14 mouse cellular contexts compared by ENCODE assay signal in the genomic region with DNA sequence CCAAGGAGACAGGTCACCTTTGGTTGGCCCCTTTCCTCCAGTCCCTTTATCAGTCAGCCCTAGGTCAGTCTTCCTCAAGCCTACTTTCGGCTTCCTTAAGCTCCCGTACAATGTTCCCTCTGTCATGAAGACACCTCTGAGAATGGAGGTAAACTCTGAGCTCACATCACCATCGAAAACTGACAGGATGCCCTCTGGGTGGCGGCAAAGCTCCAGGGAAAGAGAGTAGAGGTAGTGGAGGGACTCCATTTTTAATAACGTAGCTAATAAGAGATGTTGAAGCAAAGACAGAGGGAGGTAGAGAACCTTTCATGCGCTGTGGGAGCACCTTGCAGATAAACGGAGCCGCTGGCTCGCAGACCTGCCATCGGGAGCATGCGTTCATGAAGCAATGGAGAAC. TPM values are rescaled to one million over a fixed set of nuclear protein-coding genes. Genes with fewer than 3 reads are reported as not detected.
DNase-seq lines count a peak whose midpoint lies in the region; ATAC-seq and TF ChIP-seq lines count a peak whose summit lies in the region.
"Had no signal": no experiment of that assay in that cellular context is flagged by ENCODE, and none has a peak within 500 bp of the region (broad histone marks: within the 10 kb centered on the region; RNA-seq: fewer than 3 reads in every experiment).

No protein-coding gene starts in this region.

- no peak for DNase-seq in kidney, postnatal 14 days
- DNase-seq in CH12.LX (ENCODE audit: extremely low read depth): no peak
- DNase-seq in left cerebral cortex, postnatal 25 days (ENCODE audit: low spot score in 2 of 2): no peak
- no peak for DNase-seq in layer of hippocampus, adult 18-20 months (ENCODE audit: low spot score in 2 of 2)
- DNase-seq: adrenal gland, adult 8-10 months; cerebellum, adult 9-10 months; spleen, adult 18-20 months had no signal

- no peaks in the 10 kb centered on the region for H3K4me1 ChIP-seq in kidney, embryonic 14.5 days (ENCODE audit: control insufficient read depth, insufficient read depth, low read length)
- peaks cover 1 to 13% of the 10 kb centered on the region in 2 experiments for H3K4me1 ChIP-seq in CH12.LX (ENCODE audit: control insufficient read depth in 1 of 2, insufficient read depth in 2 of 2)
- peaks cover 2% of the 10 kb centered on the region; the same call in 1 of the 2 replicates for H3K4me1 ChIP-seq in bone marrow, adult 2 months (ENCODE audit: control insufficient read depth, insufficient read depth, low read length)
- H3K4me1 ChIP-seq in liver, embryonic 12.5 days: peaks cover 36% of the 10 kb centered on the region
- H3K4me1 ChIP-seq: midbrain, embryonic 10.5 days had no signal

- in situ Hi-C loops in CH12.LX (cut with MboI; ENCODE audit: low pct_ligation_motif_present, low pct_unique_long_range_greater_than_20kb, low sequenced_read_pairs): no loop called here

- peak; percentile 54 for TF ChIP-seq RAD21 in CH12.LX (IDR thresholded peaks at IDR 0.05; ENCODE audit: low read depth, low read length)

- no peak for ATAC-seq in kidney, embryonic 14.5 days (ENCODE audit: low FRiP score, low TSS enrichment)
- ATAC-seq in liver, embryonic 12.5 days: no peak

- TF ChIP-seq POLR2A in CH12.LX (IDR thresholded peaks at IDR 0.05; ENCODE audit: low read depth, low read length): no peak
- TF ChIP-seq POLR2A in bone marrow, adult 2 months (IDR thresholded peaks at IDR 0.05; ENCODE audit: borderline replicate concordance, control insufficient read depth, low read depth, low read length): no peak

- H3K27me3 ChIP-seq in kidney, embryonic 14.5 days (ENCODE audit: control insufficient read depth, insufficient read depth, low read length): no peaks in the 10 kb centered on the region
- no peaks in the 10 kb centered on the region for H3K27me3 ChIP-seq in CH12.LX (replicated peaks)
- H3K27me3 ChIP-seq in liver, embryonic 12.5 days (replicated peaks): no peaks in the 10 kb centered on the region

- H3K27ac ChIP-seq in kidney, embryonic 14.5 days (ENCODE audit: low read depth, low read length): no peak overlapping the region
- no peak overlapping the region for H3K27ac ChIP-seq in CH12.LX (ENCODE audit: insufficient read depth, low read depth)
- no peak overlapping the region for H3K27ac ChIP-seq in bone marrow, adult 2 months (ENCODE audit: control insufficient read depth, insufficient read depth, low read depth, low read length, poor library complexity)
- H3K27ac ChIP-seq in liver, embryonic 12.5 days: no peak overlapping the region
- H3K27ac ChIP-seq: midbrain, embryonic 10.5 days had no signal

- H3K4me2 ChIP-seq in kidney, embryonic 14.5 days (replicated peaks; ENCODE audit: low read depth, low read length): peak overlapping the region; percentile 25
- no peak overlapping the region for H3K4me2 ChIP-seq in CH12.LX (ENCODE audit: insufficient read depth, low read depth, poor library complexity, severe bottlenecking)
- peak overlapping the region; percentile 41 for H3K4me2 ChIP-seq in liver, embryonic 12.5 days

- peak in 1 of 2 experiments; percentile 53; a peak in 2 of 4 replicates for TF ChIP-seq CTCF in CH12.LX (conservative IDR thresholded peaks at IDR 0.05 in 1 of 2, IDR thresholded peaks at IDR 0.05 in 1 of 2; ENCODE audit: low read depth in 2 of 2, low read length in 2 of 2)
- 0 out of 2 replicates have a peak, but pooled peaks have one; percentile 5 for TF ChIP-seq CTCF in bone marrow, adult 2 months (IDR thresholded peaks at IDR 0.05; ENCODE audit: control insufficient read depth, insufficient read depth, low read length)

- intact Hi-C loops in left cerebral cortex, postnatal 25 days (cut with DNase I): no loop called here

- H3K9ac ChIP-seq in kidney, embryonic 14.5 days (ENCODE audit: low read depth, low read length): no peak overlapping the region; the same call in 1 of the 2 replicates
- no peak overlapping the region for H3K9ac ChIP-seq in CH12.LX (ENCODE audit: insufficient read depth, low read depth)
- H3K9ac ChIP-seq in liver, embryonic 12.5 days: no peak overlapping the region

- peak overlapping the region; percentile 3; the same call in 1 of the 2 replicates for H3K4me3 ChIP-seq in kidney, embryonic 14.5 days (ENCODE audit: low read length)
- no peak overlapping the region for H3K4me3 ChIP-seq in CH12.LX (replicated peaks in 1 of 3; ENCODE audit: low read depth in 2 of 3, low read length in 2 of 3, poor library complexity in 1 of 3)
- no peak overlapping the region for H3K4me3 ChIP-seq in bone marrow, adult 2 months (replicated peaks; ENCODE audit: control insufficient read depth, low read depth, low read length)
- H3K4me3 ChIP-seq in liver, embryonic 12.5 days: 0 out of 2 replicates have a peak overlapping the region, but pooled peaks have one; percentile 32
- H3K4me3 ChIP-seq: erythroblast, embryonic 14.5 days; midbrain, embryonic 10.5 days had no signal

- H3K36me3 ChIP-seq in kidney, embryonic 14.5 days (ENCODE audit: control insufficient read depth, insufficient read depth, low read length): no peaks in the 10 kb centered on the region
- H3K36me3 ChIP-seq in CH12.LX (replicated peaks in 1 of 2; ENCODE audit: control insufficient read depth in 1 of 2, insufficient read depth in 1 of 2, low read length in 1 of 2): peaks cover 40 to 79% of the 10 kb centered on the region in 2 experiments
- 0 out of 2 replicates have a peak, but pooled peaks cover 9% of the 10 kb centered on the region for H3K36me3 ChIP-seq in liver, embryonic 12.5 days
- H3K36me3 ChIP-seq: G1E; midbrain, embryonic 10.5 days had no signal

- dilution Hi-C loops in CH12.LX (cut with MboI; ENCODE audit: extremely low pct_ligation_motif_present, extremely low pct_unique_long_range_greater_than_20kb, low sequenced_read_pairs): no loop called here

- H3K79me2 ChIP-seq in CH12.LX (replicated peaks; ENCODE audit: control insufficient read depth, extremely low read depth, insufficient read depth, poor library complexity, severe bottlenecking): no peaks in the 10 kb centered on the region

- no peaks in the 10 kb centered on the region for H3K9me3 ChIP-seq in kidney, embryonic 14.5 days (ENCODE audit: control insufficient read depth, low read length)
- no peaks in the 10 kb centered on the region for H3K9me3 ChIP-seq in CH12.LX (replicated peaks; ENCODE audit: low read length)
- H3K9me3 ChIP-seq in liver, embryonic 12.5 days (replicated peaks): no peaks in the 10 kb centered on the region
- H3K9me3 ChIP-seq: G1E; midbrain, embryonic 10.5 days had no signal

- 73% methylated on average over 11 of the region's 11 CpGs for WGBS in kidney, embryonic 14.5 days
- WGBS in bone marrow, adult 2 months: 84% methylated on average over 11 of the region's 11 CpGs
- WGBS in liver, embryonic 12.5 days (ENCODE audit: insufficient replicate concordance): 61% methylated on average over 11 of the region's 11 CpGs

- TF ChIP-seq EP300 in CH12.LX (IDR thresholded peaks at IDR 0.05; ENCODE audit: low read length): no peak

TF ChIP-seq in CH12.LX, 34 proteins besides CTCF, POLR2A, EP300 and RAD21:
- TF ChIP-seq HCFC1 (IDR thresholded peaks at IDR 0.05; ENCODE audit: low read depth, low read length) (no peak), MAZ (IDR thresholded peaks at IDR 0.05; ENCODE audit: low read depth, low read length) (no peak), JUND (conservative IDR thresholded peaks at IDR 0.05; ENCODE audit: low read depth, low read length) (no peak), IRF4 (IDR thresholded peaks at IDR 0.05; ENCODE audit: low read depth, low read length) (no peak), POLR2AphosphoS2 (IDR thresholded peaks at IDR 0.05; ENCODE audit: low read depth, low read length) (no peak)
TF ChIP-seq in CH12.LX: peak in this region for 0.

RNA-seq across cellular contexts. Expression of gene Icam2, which starts 6.9 kb away (rescaled TPM):
- polyA plus RNA-seq in kidney, embryonic 14.5 days (2014; fragmentation: Nextera tagmentation; extraction: Ambion mirVana): 65.4 and 76.2 TPM in 2 replicates
- total RNA-seq in CH12.LX (2012; rRNA removed): 15.3 and 27.3 TPM in 2 replicates
- total RNA-seq in CH12.LX (2014; rRNA removed): 40.1 and 44.3 TPM in 2 replicates
- 23.7 and 26.7 TPM in 2 replicates for polyA plus RNA-seq in CH12.LX (2012; ENCODE audit: insufficient read length, low read depth)
- polyA plus RNA-seq in bone marrow, adult 2 months (2011; ENCODE audit: insufficient read depth, insufficient read length, low replicate concordance, missing spikeins): 6.2 and 23.4 TPM in 2 replicates
- 22.8 and 23.1 TPM in 2 replicates for polyA plus RNA-seq in liver, embryonic 12.5 days (2016; fragmentation: Nextera tagmentation; extraction: Ambion mirVana)
- 1 to 10 TPM; 2.6 to 3.7 TPM for total RNA-seq in left cerebral cortex, postnatal 25 days (2021)
- 1 to 10 TPM; 2.4 to 3.1 TPM for total RNA-seq in layer of hippocampus, adult 18-20 months (2021)

RNA-seq across cellular contexts. Expression of gene Prr29, which starts 15.7 kb away (rescaled TPM):
- 0.46 and 0.49 TPM in 2 replicates for polyA plus RNA-seq in kidney, embryonic 14.5 days (2014; fragmentation: Nextera tagmentation; extraction: Ambion mirVana)
- total RNA-seq in CH12.LX (2012; rRNA removed) (0.17 TPM in 1 of 2 replicates, not detected in the other), CH12.LX (2014; rRNA removed) (not detected in 2 replicates)
- 0.21 TPM in 1 of 2 replicates, not detected in the other for polyA plus RNA-seq in CH12.LX (2012; ENCODE audit: insufficient read length, low read depth)
- not detected in 2 replicates for polyA plus RNA-seq in bone marrow, adult 2 months (2011; ENCODE audit: insufficient read depth, insufficient read length, low replicate concordance, missing spikeins)
- polyA plus RNA-seq in liver, embryonic 12.5 days (2016; fragmentation: Nextera tagmentation; extraction: Ambion mirVana): not detected in 2 replicates
- not detected for total RNA-seq in left cerebral cortex, postnatal 25 days (2021)
- total RNA-seq in layer of hippocampus, adult 18-20 months (2021): not detected
- polyA plus RNA-seq: erythroblast, embryonic 14.5 days; neural tube, embryonic 14.5 days had no signal

RNA-seq across cellular contexts. Expression of gene Scn4a, which starts 27.9 kb away (rescaled TPM):
- 0.29 and 0.35 TPM in 2 replicates for polyA plus RNA-seq in kidney, embryonic 14.5 days (2014; fragmentation: Nextera tagmentation; extraction: Ambion mirVana)
- 0.50 and 0.64 TPM in 2 replicates for total RNA-seq in CH12.LX (2012; rRNA removed)
- 0.55 and 0.57 TPM in 2 replicates for total RNA-seq in CH12.LX (2014; rRNA removed)
- 0.97 and 1.00 TPM in 2 replicates for polyA plus RNA-seq in CH12.LX (2012; ENCODE audit: insufficient read length, low read depth)
- polyA plus RNA-seq in bone marrow, adult 2 months (2011; ENCODE audit: insufficient read depth, insufficient read length, low replicate concordance, missing spikeins): 0.63 and 1.6 TPM in 2 replicates
- 0.02 TPM in 1 of 2 replicates, not detected in the other for polyA plus RNA-seq in liver, embryonic 12.5 days (2016; fragmentation: Nextera tagmentation; extraction: Ambion mirVana)
- total RNA-seq in left cerebral cortex, postnatal 25 days (2021): not detected
- under 1 TPM in 1 of 2 experiments, not detected in 1; 0.05 TPM for total RNA-seq in layer of hippocampus, adult 18-20 months (2021)
- polyA plus RNA-seq: erythroblast, embryonic 14.5 days; G1E; neural tube, embryonic 14.5 days had no signal

Comparison
In these comparisons a context has a peak if more than half of its experiments do, and no peak if none do; other contexts are left out.
1. H3K4me3 ChIP-seq: peak in kidney, embryonic 14.5 days (single experiment) and liver, embryonic 12.5 days (single experiment); none in CH12.LX (0 of 3) and bone marrow, adult 2 months (single experiment).